Mouse (Mus musculus) G1E (cell line): ENCODE measurements around the gene Rcan2. TPM values are rescaled to one million over a fixed set of nuclear protein-coding genes. Genes with fewer than 3 reads are reported as not detected.

ENCODE experiments used
- ATAC-seq: 2 replicates; pipeline ENCODE4 v1.8.0; 2016; ENCODE audit warnings: mild to moderate bottlenecking; ENCODE audit not compliant: insufficient number of reproducible peaks, poor library complexity, low FRiP score, severe bottlenecking; ENCODE audit errors: extremely low read depth
- DNase-seq: peaks from one replicate; pipeline ENCODE4 v3.0.0; 2012; ENCODE audit warnings: low spot score
- H3K27me3 ChIP-seq: 2 replicates; pipeline ENCODE4 v1.6.1; 2012; ENCODE audit warnings: mild to moderate bottlenecking, low read length, inconsistent platforms; ENCODE audit not compliant: insufficient read depth
- H3K36me3 ChIP-seq: replicated peaks from 2 replicates; pipeline ENCODE3; 2012; ENCODE audit warnings: mild to moderate bottlenecking, inconsistent platforms
- H3K4me1 ChIP-seq: 2 replicates; pipeline ENCODE4 v1.6.1; 2012; ENCODE audit warnings: low read depth, low read length, inconsistent platforms, mixed read lengths; ENCODE audit not compliant: insufficient read depth
- H3K4me3 ChIP-seq: 2 replicates; pipeline ENCODE4 v1.5.1; 2012; ENCODE audit warnings: low read depth, mild to moderate bottlenecking, inconsistent platforms, low read length, moderate library complexity, mixed read lengths
- H3K9me3 ChIP-seq: replicated peaks from 2 replicates; pipeline ENCODE4 v1.6.1; 2012; ENCODE audit warnings: inconsistent platforms
- CTCF ChIP-seq: IDR thresholded peaks from 2 replicates; pipeline ENCODE4 v1.5.1; 2012; ENCODE audit warnings: low read depth, low read length, inconsistent platforms, mixed read lengths
- GATA1 ChIP-seq: IDR thresholded peaks from 2 replicates; pipeline ENCODE4 v1.6.1; 2012; ENCODE audit warnings: borderline replicate concordance, low read length, inconsistent platforms, mixed read lengths
- GATA2 ChIP-seq: IDR thresholded peaks from 2 replicates; pipeline ENCODE4 v1.6.1; 2012; ENCODE audit warnings: low read depth, low read length, inconsistent platforms, borderline replicate concordance
- POLR2AphosphoS5 ChIP-seq: IDR thresholded peaks from 2 replicates; pipeline ENCODE4 v1.6.1; 2012; ENCODE audit warnings: low read depth, low read length, inconsistent platforms; ENCODE audit not compliant: insufficient replicate concordance
- TAL1 ChIP-seq: conservative IDR thresholded peaks from 2 replicates; pipeline ENCODE4 v1.6.1; 2012; ENCODE audit warnings: low read depth, low read length, inconsistent platforms, mixed read lengths
- polyA plus RNA-seq: library from polyadenylated mRNA; stranded (reverse); fragments of >175 nt; gene quantifications from 2 replicates; pipeline ENCODE4 v1.2.3, GENCODE M21; 2012
- total RNA-seq, 2 experiments: library from RNA; stranded (forward) in 1 of 2; stranded (reverse) in 1 of 2; fragments of 200-1000 nt in 1 of 2; fragments of >200 nt in 1 of 2; fragmentation: Nextera tagmentation in 1 of 2; gene quantifications; 2 replicates each; pipeline ENCODE4 v1.2.3; 2014 to 2017

Rcan2 gene
- total and polyA plus RNA-seq, 3 experiments, result 0.11 TPM; not detected in 2

GRCm38 (mm10) chr17:43994080-43994479, 192.9 kb downstream of the Rcan2 start:
- DNase-seq (no peak), ATAC-seq (no peak)
- TF ChIP-seq TAL1 (no peak), POLR2AphosphoS5 (no peak), GATA1 (no peak), CTCF (no peak), GATA2 (no peak)
- Histone ChIP-seq H3K36me3 (no peaks in the 10 kb centered on the region), H3K27me3 (no peaks in the 10 kb centered on the region), H3K4me1 (no peaks in the 10 kb centered on the region), H3K4me3 (no peak overlapping the region), H3K9me3 (peaks cover 43% of the 10 kb centered on the region)

- H3K9me3 ChIP-seq, result peaks cover 40% of the 10 kb centered on the region
- no peak for TF ChIP-seq TAL1
- TF ChIP-seq CTCF, result no peak
- no peaks in the 10 kb centered on the region for H3K27me3 ChIP-seq
- DNase-seq (no peak), ATAC-seq (no peak)
- no peaks in the 10 kb centered on the region for H3K4me1 ChIP-seq
- H3K36me3 ChIP-seq, result no peaks in the 10 kb centered on the region
- H3K4me3 ChIP-seq, result no peak overlapping the region
These were observed 196.4 kb downstream of the Rcan2 start for GRCm38 (mm10) chr17:43997514-43997913.

- H3K9me3 ChIP-seq, result peaks cover 41% of the 10 kb centered on the region
These were observed 196.9 kb downstream of the Rcan2 start for GRCm38 (mm10) chr17:43998095-43998494.

GRCm38 (mm10) chr17:44004401-44004800, 203.2 kb downstream of the Rcan2 start:
- peaks cover 32% of the 10 kb centered on the region for H3K9me3 ChIP-seq
- no peaks in the 10 kb centered on the region for H3K4me1 ChIP-seq
- no peak for ATAC-seq

More at GRCm38 (mm10) chr17:43998095-43998494, 196.9 kb downstream of the Rcan2 start:
- Histone ChIP-seq H3K4me1 (no peaks in the 10 kb centered on the region), H3K27me3 (no peaks in the 10 kb centered on the region), H3K4me3 (no peak overlapping the region), H3K36me3 (no peaks in the 10 kb centered on the region)
- DNase-seq (no peak), ATAC-seq (no peak)
- TF ChIP-seq GATA1 (no peak), TAL1 (no peak), CTCF (no peak), POLR2AphosphoS5 (no peak), GATA2 (no peak)

GRCm38 (mm10) chr17:44007411-44007810, 206.3 kb downstream of the Rcan2 start:
- Histone ChIP-seq H3K27me3 (no peaks in the 10 kb centered on the region), H3K4me1 (no peaks in the 10 kb centered on the region), H3K36me3 (no peaks in the 10 kb centered on the region), H3K9me3 (peaks cover 35% of the 10 kb centered on the region), H3K4me3 (no peak overlapping the region)
- DNase-seq, result no peak
- TF ChIP-seq GATA1, result no peak
- TF ChIP-seq GATA2, result no peak
- TF ChIP-seq POLR2AphosphoS5, result no peak
- TF ChIP-seq CTCF, result no peak
- ATAC-seq, result no peak

More at GRCm38 (mm10) chr17:44004401-44004800, 203.2 kb downstream of the Rcan2 start:
- no peaks in the 10 kb centered on the region for H3K36me3 ChIP-seq
- DNase-seq, result no peak
- H3K27me3 ChIP-seq, result no peaks in the 10 kb centered on the region
- H3K4me3 ChIP-seq, result no peak overlapping the region
- TF ChIP-seq TAL1 (no peak), POLR2AphosphoS5 (no peak), GATA2 (no peak), CTCF (no peak), GATA1 (no peak)

GRCm38 (mm10) chr17:44011917-44012316, 210.8 kb downstream of the Rcan2 start:
- no peak overlapping the region for H3K4me3 ChIP-seq
- peaks cover 33% of the 10 kb centered on the region for H3K9me3 ChIP-seq
- DNase-seq, result no peak
- H3K4me1 ChIP-seq, result no peaks in the 10 kb centered on the region
- H3K27me3 ChIP-seq, result no peaks in the 10 kb centered on the region
- no peaks in the 10 kb centered on the region for H3K36me3 ChIP-seq
- no peak for TF ChIP-seq POLR2AphosphoS5
- no peak for TF ChIP-seq TAL1
- TF ChIP-seq CTCF, result no peak
- no peak for TF ChIP-seq GATA1
- TF ChIP-seq GATA2, result no peak
- ATAC-seq, result no peak
